Mouse (Mus musculus) frontal cortex, adult (tissue): ENCODE measurements at regions not wholly inside any gene's neighbourhood (a gene's known extent, or its start where the extent isn't known, plus 50 kb on each side); places are given as distances from the start of the nearest gene placed in this dataset.

ENCODE experiments used
- ATAC-seq: cut with Nextera tagmentation; 2 replicates; pipeline ENCODE4 v1.9.2; 2017; ENCODE audit warnings: mild to moderate bottlenecking, moderate library complexity, mixed read lengths; ENCODE audit not compliant: low TSS enrichment

DNA sequence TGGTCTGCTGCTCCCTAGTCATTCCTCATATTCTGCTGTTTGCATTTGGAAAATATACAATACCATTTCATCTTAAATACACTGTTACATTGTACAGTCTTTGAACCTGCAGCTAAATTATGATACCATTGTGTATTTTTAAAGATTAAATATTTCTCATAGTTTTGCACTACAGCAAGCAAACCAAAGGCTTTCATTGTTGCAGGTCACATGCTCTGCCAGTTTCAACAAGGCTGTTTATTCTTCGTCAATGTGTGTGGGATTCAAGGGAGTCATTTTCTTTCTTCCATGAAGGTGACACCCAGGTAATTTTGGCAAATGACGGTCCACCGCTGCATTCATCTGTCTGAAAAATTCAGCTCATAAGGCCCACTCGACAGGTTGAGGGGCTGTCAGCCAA lies 200.9 kb upstream of the Lrig1 start:
- no peak for ATAC-seq

DNA sequence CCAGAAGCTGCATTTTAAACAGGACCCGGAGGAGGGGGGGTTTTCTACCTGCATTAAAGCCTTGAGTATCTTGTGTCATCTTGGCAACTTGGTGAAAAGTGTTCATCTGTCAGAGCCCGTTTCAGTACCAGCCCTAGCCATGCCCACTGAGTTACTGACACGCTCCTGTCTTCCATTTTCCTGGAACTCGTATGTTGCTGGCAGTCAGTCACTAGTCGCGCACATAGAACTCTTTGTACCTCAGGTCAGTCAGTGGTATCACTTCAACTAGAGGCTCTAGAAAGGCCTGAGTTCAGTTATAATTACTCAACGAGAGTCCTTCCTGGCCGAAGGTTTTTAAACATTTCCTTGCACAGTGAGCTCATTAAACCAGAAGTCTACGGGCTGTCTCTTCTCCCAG lies 198.9 kb upstream of the Lrig1 start:
- ATAC-seq = no peak

DNA sequence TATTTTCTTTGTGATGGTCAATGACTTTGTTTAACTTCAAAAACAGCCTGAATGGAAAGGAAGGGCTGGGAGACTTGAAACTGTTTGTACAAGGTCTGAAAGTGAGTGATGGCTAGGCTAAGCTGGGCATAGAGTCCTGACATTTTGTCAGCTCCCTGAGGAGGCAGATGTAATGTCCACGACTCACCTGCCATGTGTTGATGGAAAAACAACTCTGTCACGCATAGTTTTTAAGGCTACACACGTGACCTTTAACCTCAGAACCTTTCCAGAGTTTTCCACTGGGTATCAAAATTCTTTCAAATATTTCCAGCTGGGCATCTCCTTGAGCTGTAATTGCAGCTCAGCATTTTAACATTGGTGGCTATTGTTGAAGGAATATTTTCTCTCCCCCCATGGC lies 190.2 kb upstream of the Lrig1 start:
- no peak for ATAC-seq

DNA sequence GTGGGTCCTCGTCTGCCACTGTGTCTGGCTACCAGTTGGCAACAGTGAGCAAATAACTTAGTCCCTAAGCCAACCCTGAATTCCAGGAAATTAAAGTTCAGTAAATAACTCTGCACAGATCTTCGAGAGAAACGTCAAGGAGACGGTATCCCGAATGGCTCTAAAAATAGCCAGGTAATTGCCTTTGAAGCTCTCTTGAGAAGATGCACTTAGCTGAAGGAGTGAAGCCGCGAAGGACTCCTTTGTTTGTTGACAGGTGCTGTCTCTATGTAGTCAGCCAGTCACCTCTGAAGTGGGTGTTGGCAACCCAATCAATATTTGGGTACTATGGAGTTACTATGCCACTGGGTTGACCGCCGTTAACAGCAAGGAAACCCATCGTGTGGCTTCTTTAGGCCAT lies 189.3 kb upstream of the Lrig1 start:
- no peak for ATAC-seq

DNA sequence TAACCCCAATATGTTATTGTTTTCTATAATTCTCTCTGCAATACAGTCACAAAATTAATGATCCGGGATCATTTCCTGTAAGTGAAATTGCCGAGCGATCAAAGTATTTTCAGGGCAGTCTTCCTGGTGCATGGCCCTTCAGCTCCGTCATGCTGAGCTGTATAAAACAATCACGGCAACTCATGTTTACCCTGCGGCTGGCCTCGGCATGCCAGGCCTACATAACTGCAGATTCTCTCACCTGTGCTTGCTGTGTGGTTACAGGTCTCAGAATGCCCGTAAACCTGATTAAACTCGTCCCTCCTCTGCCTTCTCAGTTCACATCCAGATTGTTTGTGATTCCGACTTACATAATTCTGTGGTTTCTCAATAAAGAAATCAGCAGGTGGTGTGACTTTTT lies 181.2 kb upstream of the Lrig1 start:
- no peak for ATAC-seq

DNA sequence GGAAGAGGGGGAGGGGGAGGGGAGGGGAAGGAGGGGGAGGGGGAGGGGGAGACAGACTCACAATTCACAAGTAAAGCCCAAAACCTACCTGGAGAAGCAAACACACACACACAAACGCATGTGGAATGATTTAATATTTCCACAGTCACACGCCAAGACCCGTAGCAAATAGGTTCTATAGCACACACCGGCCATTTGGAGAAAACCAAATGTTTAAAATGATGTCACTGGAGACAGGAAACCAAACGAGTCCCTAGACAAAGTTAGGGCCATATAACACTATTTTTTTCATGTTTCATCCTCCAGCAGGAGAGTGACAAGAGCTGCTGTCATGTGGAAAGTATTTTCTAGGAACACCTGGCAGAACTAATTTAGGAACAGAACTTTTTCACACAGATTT lies 175.9 kb upstream of the Lrig1 start:
- no peak for ATAC-seq

DNA sequence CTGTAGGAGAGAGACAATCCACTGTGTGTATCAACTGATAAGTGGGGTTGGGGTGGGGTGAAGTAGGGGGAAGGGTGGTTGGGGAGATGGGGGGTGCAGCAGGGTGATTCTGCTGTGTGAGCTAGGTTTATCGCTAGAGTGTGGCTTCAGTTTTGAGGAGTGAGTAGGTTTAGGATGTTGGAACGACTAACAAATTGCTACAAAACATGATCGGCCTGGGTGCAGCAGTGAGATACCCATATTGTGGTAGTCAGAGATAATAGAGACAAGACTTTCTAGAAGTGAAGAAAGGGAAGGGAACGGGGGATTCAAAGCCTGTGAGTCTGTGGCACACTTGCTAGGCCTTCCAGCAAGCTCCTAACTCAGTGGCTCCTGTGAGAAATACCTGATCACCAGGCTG lies 175.1 kb upstream of the Lrig1 start:
- no peak for ATAC-seq

DNA sequence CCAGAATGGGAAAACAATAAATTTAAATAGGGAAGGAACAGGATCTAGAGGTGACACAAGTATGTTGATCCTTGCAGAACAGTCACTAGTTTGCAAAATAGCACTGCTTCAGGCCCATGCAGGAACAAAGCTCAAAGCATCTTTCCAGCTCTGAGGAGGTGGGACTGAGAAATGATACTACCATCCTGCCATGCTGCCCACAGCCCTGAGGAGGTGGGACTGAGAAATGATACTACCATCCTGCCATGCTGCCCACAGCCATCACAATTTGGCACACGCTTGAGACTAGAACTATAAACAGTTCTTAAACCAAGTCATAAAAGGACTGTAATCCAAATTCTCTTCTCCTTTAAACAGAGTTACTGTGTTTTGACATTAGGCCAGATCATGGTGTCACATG lies 174.5 kb upstream of the Lrig1 start:
- ATAC-seq = peak; percentile 78

DNA sequence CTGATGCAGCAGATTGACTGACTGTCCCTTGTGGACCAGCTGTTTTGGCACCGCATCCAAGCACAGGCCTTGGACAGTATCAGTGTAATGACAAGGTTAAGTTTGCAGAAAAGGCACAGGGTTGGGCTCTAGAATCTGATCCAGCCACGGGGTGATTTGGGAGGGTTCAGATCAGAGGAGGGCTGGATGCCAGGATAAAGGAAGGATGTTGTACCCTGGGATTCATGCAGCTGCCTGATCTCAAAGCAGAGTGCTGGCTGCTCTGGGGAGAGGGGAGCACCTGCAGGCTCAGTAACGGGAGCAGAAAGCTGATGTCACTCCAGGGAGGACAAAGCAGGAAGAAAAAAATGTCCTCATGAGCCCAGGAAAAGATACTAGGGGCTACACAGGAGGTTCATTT lies 168.0 kb upstream of the Lrig1 start:
- no peak for ATAC-seq

DNA sequence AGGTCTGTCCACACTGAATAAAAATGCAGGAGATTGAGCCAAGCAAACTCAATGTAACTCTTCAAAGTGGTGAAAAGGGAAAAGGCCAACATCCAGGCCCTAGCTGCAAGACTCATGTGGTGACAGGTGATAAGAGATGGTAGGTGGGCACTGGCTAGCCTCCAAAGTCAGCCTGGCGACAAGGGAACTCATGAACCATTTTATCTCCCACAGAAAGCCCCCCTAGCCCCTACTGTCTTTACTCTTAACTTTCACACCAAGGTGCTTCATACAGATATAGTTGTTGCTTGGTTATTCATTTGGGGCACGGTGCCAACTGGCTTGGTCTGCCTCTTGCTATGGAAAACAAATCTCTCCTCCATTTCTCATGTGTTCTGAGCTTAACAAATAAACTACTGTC lies 165.5 kb upstream of the Lrig1 start:
- no peak for ATAC-seq

DNA sequence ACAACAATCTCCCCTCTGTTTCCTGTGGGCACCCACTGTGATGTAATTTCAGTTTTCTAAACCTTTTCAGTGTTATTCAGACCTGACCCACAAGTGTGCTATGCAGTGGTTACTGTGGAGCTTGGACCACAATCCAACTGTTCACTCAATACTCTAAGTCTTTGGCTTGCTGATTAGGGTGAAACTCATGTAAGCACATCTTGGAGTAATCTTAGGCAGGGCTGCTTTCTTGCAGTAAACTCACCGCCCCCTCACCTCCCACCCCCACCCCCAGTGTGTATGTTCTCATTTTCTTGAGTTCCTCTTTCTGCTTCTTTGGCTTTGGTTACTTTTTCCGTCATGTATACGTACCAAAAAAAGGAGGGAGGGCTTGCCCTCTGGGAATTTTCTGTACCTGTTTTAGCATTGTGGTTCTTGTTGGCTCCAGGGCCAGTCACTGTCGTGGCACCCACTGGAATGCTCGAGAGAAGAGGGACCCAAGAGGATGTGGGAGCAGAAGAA lies 158.2 kb upstream of the Lrig1 start:
- no peak for ATAC-seq

DNA sequence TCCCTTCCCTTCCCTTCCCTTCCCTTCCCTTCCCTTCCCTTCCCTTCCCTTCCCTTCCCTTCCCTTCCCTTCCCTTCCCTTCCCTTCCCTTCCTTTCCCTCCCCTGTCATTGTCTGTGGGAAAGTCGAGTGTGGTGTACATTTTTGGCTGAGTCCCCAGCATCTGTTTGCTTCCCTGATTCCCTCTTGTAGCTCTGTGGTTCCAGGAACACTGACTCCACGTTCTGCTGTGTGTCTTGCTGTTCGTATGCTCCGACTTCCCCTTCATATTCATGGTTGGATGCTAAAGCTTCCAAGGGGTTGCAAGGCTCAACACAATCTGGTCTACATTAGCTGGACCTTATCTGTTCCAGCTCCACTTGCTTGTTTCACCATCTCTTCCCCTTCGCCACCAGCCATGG lies 150.2 kb upstream of the Lrig1 start:
- ATAC-seq = no peak

DNA sequence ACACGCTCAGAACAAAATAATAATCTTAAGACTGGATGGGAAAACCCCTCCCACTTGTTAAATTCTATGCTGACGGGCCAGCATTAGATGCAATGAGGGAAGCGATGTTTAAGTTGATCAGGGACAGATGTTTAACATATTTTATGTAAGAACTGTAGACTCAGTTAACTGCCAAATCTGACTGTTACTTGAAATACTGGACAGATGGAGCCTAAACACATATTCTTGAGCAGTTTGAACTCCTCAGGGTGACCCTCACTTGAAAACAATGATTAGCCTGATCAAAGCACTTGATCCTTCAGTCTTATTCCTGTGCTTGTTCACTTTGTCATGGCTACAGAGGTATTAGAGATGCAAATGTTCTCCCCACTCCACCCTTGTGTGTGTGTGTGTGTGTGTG lies 149.6 kb upstream of the Lrig1 start:
- ATAC-seq = no peak

DNA sequence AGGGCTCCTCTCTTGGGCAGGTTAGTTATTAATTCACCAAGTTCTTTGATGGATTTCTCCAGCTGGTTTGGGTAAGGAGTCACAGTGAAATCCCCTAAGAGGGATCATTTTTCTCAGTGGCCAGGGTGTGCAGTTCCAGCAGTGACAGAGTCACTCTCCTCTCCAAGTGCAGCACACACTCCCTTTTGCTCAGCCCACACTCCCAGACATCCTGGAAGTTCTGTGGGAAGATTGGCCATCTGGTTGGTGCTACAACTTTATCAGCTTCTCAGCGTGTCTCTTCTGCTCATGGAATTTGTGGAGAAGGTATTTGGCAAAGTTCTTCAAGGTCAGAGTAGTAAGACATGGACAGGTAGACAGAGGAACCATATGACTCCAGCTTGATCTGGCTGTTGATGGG lies 148.5 kb upstream of the Lrig1 start:
- ATAC-seq = peak; percentile 99

DNA sequence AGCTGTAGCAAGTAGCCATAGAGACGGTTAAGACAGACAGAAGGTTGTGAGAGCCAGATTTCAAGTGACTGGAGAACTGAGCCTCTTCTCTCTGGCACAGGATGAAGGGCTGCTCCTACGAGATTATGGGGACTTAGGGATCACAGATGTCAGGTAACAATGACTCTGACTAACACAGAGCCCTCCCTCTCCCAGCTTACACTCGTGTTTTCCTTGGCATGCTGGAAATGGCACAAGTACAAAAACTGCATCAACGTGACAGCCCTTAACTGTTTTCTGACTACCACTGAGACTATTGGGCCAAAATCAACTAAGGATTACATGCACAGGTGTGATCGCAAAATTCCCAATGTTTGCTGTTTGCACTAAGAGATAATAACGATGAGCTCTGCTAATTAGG lies 145.9 kb upstream of the Lrig1 start:
- no peak for ATAC-seq

DNA sequence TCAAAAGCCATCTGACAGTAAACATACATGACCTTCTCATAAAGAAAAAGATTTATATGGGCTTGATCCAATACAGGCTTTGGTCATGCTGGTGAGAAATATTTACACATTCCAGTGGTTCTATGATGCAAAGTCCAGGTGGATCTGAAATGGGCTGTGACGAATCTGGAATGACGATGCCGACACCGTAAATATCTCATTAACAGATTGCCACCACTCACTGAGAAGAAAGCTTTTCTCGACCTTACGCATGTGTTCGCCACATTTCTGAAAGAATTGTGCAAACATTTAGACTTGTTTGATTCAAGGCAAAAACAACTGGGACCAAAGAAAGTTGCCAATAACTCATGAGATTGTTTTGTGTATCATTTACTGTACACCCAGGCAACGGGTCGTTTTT lies 142.9 kb upstream of the Lrig1 start:
- ATAC-seq = no peak

DNA sequence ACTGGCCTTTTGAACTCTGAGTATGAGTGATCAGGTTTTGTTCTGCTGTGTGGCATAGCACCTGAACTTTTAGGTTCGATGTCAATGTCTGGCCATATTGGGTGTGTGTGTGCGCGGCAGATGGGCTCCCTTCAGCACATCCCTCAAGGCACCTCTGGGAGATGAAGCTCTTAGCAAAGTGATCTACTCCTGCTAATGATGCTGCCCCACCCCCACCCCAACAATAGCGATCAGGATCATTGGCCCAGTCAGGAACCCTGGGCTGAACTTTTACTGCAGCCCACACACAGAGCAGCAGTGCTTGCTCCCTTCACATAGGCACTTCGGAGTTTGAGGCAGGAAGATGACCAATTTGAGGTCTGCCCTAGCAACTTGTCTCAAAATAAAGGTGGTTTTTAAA lies 141.9 kb upstream of the Lrig1 start:
- no peak for ATAC-seq

DNA sequence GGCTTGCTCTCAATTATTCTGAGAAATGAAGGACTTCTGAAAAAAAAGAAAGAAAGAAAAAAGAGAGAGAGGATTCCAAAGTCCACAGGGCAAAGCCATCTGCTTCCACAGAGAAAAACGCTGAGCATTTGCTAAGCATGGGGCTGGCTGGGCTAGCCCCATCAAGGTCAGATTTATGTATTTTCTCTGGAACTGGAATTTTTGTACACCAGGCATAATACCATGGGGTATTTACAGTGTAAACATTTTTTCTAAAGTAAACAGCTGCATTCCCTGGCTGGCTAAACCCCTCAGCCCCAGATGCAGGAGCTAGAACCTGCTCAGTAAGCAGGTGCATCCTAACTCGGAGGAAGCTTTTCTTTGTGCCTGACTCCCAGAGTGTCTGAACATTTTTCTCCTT lies 135.8 kb upstream of the Lrig1 start:
- no peak for ATAC-seq

DNA sequence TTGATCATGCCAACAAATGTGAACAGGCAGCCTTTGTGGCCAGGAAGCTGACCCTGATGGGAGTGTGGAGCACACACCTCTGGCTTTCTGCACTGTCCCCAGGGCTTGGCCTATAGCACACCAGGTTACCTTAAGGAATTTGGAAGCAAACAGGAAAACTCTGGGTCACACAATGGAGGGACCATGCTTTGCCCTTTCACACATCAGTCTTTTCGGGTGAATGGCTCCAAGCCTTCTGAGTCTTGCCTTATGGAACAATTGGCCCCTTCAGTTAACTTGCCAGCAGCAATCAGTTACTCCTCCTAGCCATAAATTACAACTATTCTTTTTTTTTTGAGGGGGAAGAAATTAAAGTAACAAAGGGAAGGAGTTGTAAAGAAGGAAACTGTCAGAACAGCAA lies 134.6 kb upstream of the Lrig1 start:
- ATAC-seq = no peak

DNA sequence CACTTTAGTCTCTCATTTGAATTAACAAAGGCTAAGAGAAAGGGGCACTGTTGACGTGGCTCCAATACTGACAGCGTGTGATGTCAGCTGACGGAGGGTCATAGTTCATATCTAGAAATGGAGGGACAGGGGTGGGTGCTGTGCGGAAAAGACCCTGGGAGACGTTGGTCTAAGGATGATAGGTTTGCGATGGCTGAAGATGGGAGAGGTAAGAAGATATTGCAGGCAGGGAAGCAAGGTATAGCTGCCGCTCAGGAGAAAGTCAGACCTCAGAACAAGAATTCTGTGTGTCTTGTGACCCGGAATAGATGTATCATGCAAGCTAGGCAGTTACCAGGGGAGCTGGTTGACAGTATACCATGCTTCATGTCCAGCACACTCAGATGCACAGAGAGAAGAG lies 130.8 kb upstream of the Lrig1 start:
- no peak for ATAC-seq

DNA sequence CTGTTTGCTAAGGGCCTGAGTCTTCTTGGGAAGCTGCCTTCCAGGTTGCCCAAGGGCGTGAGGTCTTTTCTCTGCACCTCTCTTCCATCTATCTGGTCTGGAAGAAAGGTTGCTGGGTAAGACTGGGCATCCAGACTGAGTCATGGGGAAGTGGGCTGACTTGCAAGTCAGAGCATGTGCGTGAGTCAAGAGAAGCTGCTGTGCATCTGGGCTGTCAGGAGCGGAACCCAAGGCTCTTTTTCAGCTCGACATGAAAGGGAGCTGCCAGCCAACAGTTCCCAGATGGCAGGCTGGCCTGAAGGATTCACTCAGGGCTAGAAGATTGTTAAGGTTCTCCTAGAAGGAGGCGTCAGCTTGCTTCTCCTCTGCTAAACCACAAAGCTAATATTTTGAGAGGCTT lies 129.3 kb upstream of the Lrig1 start:
- ATAC-seq = peak; percentile 95

DNA sequence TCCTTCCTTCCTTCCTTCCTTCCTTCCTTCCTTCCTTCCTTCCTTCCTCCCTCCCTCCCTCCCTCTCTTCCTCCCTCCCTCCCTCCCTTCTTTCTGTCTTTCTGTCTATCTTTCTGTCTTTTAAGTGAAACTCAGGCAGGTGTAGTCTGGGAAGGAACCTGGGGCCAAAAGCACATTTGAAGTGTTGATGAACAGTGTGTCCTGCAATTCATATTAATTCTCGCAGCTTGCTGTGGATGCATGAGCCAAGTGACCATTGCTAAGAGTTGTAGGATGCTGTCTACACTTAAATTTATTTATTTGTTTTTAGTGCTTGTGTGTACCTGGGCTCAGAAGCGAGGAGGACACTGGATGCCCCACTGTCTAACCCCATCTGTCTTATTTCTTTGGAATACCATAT lies 126.7 kb upstream of the Lrig1 start:
- ATAC-seq = no peak

DNA sequence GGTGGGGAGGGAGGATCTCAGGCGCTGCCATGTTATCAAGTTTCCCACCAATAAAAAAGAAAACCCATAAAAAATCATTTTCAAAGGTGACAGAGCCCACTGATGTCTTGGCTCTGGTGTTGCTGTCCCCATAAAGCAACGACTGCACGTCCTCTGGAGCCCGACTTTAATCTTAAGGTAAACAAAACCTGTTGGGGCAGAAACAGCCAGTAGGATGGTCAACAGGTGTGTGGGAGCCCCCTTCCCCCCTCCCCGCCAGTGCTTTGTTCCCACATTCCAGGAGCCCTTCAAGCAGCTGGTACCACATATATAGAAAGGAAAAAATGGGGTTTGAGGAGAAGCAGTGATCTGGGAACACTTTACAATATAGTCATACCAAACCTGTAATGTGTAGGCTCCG lies 118.3 kb upstream of the Lrig1 start:
- ATAC-seq = no peak

DNA sequence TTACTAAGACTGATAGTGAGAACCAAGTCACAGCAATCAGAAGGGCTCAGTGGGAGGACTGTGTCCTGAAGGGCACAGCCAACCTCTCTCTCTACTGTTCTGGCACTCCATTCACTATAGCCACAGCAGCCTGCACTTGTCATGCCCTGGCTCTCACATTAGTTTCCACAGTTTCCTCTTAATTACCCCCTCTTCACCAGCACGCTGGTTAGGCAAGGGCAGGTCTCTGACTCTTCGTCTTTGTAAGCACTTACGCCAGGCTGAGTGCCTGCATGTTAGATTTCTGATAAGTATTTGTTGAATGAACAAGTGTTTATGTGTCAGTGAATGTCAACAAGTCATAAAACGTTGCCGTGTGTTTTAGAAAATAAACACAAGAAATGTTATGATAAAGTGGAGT lies 116.2 kb upstream of the Lrig1 start:
- no peak for ATAC-seq

DNA sequence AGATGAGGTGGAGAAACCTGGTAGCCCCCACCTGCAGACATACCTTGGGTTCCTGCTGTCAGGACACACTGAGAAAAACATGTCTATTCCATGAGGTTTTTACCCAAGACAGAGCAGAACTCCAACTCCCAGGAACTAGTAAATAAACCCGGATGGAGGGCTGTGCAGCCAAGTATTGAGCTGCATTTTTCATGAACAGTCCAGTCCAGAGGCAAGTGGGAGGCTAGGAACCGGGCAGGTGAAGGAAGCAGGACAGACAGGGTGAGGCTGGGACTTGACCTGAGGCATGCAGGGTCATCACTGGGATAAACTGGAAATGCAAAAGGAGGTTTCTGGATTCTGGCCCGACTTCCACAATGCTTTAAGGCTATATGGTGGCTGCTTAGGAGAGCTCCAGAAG lies 114.8 kb upstream of the Lrig1 start:
- ATAC-seq = no peak
